Mouse (Mus musculus): ENCODE measurements at regions not wholly inside any gene's neighbourhood (a gene's known extent, or its start where the extent isn't known, plus 50 kb on each side); places are given as distances from the start of the nearest gene placed in this dataset.
"Not testable (repeated sequence)": the region's sequence is repeated elsewhere in the genome, so short reads cannot be mapped to it uniquely, and the experiment has no call there.

- H3K27ac ChIP-seq: no peak overlapping the region
- H3K4me3 ChIP-seq: no peak overlapping the region
- no peak for DNase-seq (ENCODE audit: extremely low spot score in 1 of 2, low spot score in 2 of 2)
- no peak for TF ChIP-seq CTCF (IDR thresholded peaks at IDR 0.05)
- intact Hi-C loops (cut with DNase I): no loop called here
These were observed 96.2 kb upstream of the Fam3c start for GRCm38 (mm10) chr6:22452203-22452602.

- intact Hi-C loops (cut with DNase I): no loop called here
- no peak overlapping the region for H3K4me3 ChIP-seq
- DNase-seq (ENCODE audit: extremely low spot score in 1 of 2, low spot score in 2 of 2): no peak
- H3K27ac ChIP-seq: no peak overlapping the region
- no peak for TF ChIP-seq CTCF (IDR thresholded peaks at IDR 0.05)
These were observed 94.5 kb upstream of the Fam3c start for GRCm38 (mm10) chr6:22450501-22450900.

GRCm38 (mm10) chr6:22448906-22449305, 92.9 kb upstream of the Fam3c start:
- Histone ChIP-seq H3K27ac (no peak overlapping the region), H3K4me3 (no peak overlapping the region)
- TF ChIP-seq CTCF (IDR thresholded peaks at IDR 0.05): no peak
- DNase-seq (ENCODE audit: extremely low spot score in 1 of 2, low spot score in 2 of 2): no peak
- intact Hi-C loops (cut with DNase I): no loop called here

GRCm38 (mm10) chr6:22447636-22448035, 91.6 kb upstream of the Fam3c start:
- intact Hi-C loops (cut with DNase I): no loop called here
- no peak overlapping the region for H3K27ac ChIP-seq
- DNase-seq (ENCODE audit: extremely low spot score in 1 of 2, low spot score in 2 of 2): no peak
- TF ChIP-seq CTCF (IDR thresholded peaks at IDR 0.05): no peak
- H3K4me3 ChIP-seq: no peak overlapping the region

- Histone ChIP-seq H3K4me3 (no peak overlapping the region), H3K27ac (no peak overlapping the region)
- no peak for DNase-seq (ENCODE audit: extremely low spot score in 1 of 2, low spot score in 2 of 2)
- no peak; the same call in 1 of the 2 replicates for TF ChIP-seq CTCF (IDR thresholded peaks at IDR 0.05)
- intact Hi-C loops (cut with DNase I): no loop called here
These were observed 90.7 kb upstream of the Fam3c start for GRCm38 (mm10) chr6:22446621-22447310.

- DNase-seq (ENCODE audit: extremely low spot score in 1 of 2, low spot score in 2 of 2); H3K27ac ChIP-seq; intact Hi-C loops (cut with DNase I); H3K4me3 ChIP-seq: not testable (repeated sequence)
These were observed 88.8 kb upstream of the Fam3c start for GRCm38 (mm10) chr6:22444856-22445255.

- no peak for DNase-seq (ENCODE audit: extremely low spot score in 1 of 2, low spot score in 2 of 2)
- H3K27ac ChIP-seq: no peak overlapping the region
- intact Hi-C loops (cut with DNase I): no loop called here
- no peak overlapping the region for H3K4me3 ChIP-seq
- no peak for TF ChIP-seq CTCF (IDR thresholded peaks at IDR 0.05)
These were observed 88.2 kb upstream of the Fam3c start for GRCm38 (mm10) chr6:22444220-22444619.

GRCm38 (mm10) chr6:22443573-22443972, 87.5 kb upstream of the Fam3c start:
- H3K4me3 ChIP-seq: no peak overlapping the region
- no peak for TF ChIP-seq CTCF (IDR thresholded peaks at IDR 0.05)
- no peak for DNase-seq (ENCODE audit: extremely low spot score in 1 of 2, low spot score in 2 of 2)
- intact Hi-C loops (cut with DNase I): no loop called here
- H3K27ac ChIP-seq: no peak overlapping the region

GRCm38 (mm10) chr6:22443170-22443569, 87.1 kb upstream of the Fam3c start:
- H3K27ac ChIP-seq: no peak overlapping the region
- no peak overlapping the region for H3K4me3 ChIP-seq
- TF ChIP-seq CTCF (IDR thresholded peaks at IDR 0.05): no peak
- intact Hi-C loops (cut with DNase I): no loop called here
- DNase-seq (ENCODE audit: extremely low spot score in 1 of 2, low spot score in 2 of 2): no peak

- no peak overlapping the region for H3K4me3 ChIP-seq
- no peak for TF ChIP-seq CTCF (IDR thresholded peaks at IDR 0.05)
- intact Hi-C loops (cut with DNase I): no loop called here
- no peak for DNase-seq (ENCODE audit: extremely low spot score in 1 of 2, low spot score in 2 of 2)
- no peak overlapping the region for H3K27ac ChIP-seq
These were observed 86.5 kb upstream of the Fam3c start for GRCm38 (mm10) chr6:22442591-22442990.

GRCm38 (mm10) chr6:22439871-22440270, 83.8 kb upstream of the Fam3c start:
- DNase-seq (ENCODE audit: extremely low spot score in 1 of 2, low spot score in 2 of 2): no peak
- H3K27ac ChIP-seq: no peak overlapping the region
- no peak overlapping the region for H3K4me3 ChIP-seq
- intact Hi-C loops (cut with DNase I): no loop called here
- TF ChIP-seq CTCF (IDR thresholded peaks at IDR 0.05): no peak

GRCm38 (mm10) chr6:22429026-22429425, 73.0 kb upstream of the Fam3c start:
- Histone ChIP-seq H3K27ac (no peak overlapping the region), H3K4me3 (no peak overlapping the region)
- intact Hi-C loops (cut with DNase I): no loop called here
- TF ChIP-seq CTCF (IDR thresholded peaks at IDR 0.05): no peak
- DNase-seq (ENCODE audit: extremely low spot score in 1 of 2, low spot score in 2 of 2): no peak

GRCm38 (mm10) chr6:22424161-22424807, 68.2 kb upstream of the Fam3c start:
- DNase-seq (ENCODE audit: extremely low spot score in 1 of 2, low spot score in 2 of 2): no peak
- intact Hi-C loops (cut with DNase I): no loop called here
- TF ChIP-seq CTCF (IDR thresholded peaks at IDR 0.05): no peak

More at GRCm38 (mm10) chr6:22424161-22424807, 68.2 kb upstream of the Fam3c start:
- no peak overlapping the region for H3K27ac ChIP-seq
- no peak overlapping the region for H3K4me3 ChIP-seq

Data from left cerebral cortex, adult 2 months (tissue).